Mouse (Mus musculus) layer of hippocampus, postnatal 10 days (tissue): ENCODE data around the gene Hsp90aa1. TPM values are rescaled to one million over a fixed set of nuclear protein-coding genes. Genes with fewer than 3 reads are reported as not detected.
"Not testable (repeated sequence)": the region's sequence is repeated elsewhere in the genome, so short reads cannot be mapped to it uniquely, and the experiment has no call there.

Experiments
- DNase-seq, 2 experiments: peaks; one replicate each; pipeline ENCODE4 v3.0.0; 2021; ENCODE audit warnings: low spot score in 2 of 2
- total RNA-seq, 2 experiments: library from RNA; stranded (reverse); gene quantifications; 2 replicates each; pipeline ENCODE4 v1.2.3; 2021

The Hsp90aa1 gene
- total RNA-seq, 2 experiments from 2014 or later = 1,024 to 1,059 TPM

GRCm38 (mm10) chr12:110699171-110699547, 3.4 kb downstream of the Hsp90aa1 start:
- no peak for DNase-seq

GRCm38 (mm10) chr12:110698523-110699170, 3.9 kb downstream of the Hsp90aa1 start:
- DNase-seq = no peak

GRCm38 (mm10) chr12:110698080-110698479, 4.4 kb downstream of the Hsp90aa1 start:
- DNase-seq = no peak

- DNase-seq = no peak
These were observed 5.1 kb downstream of the Hsp90aa1 start for GRCm38 (mm10) chr12:110697457-110697856.

GRCm38 (mm10) chr12:110696975-110697400, 5.5 kb downstream of the Hsp90aa1 start:
- DNase-seq = no peak

- DNase-seq = peak; percentile 99 to 100
These were observed 6.2 kb downstream of the Hsp90aa1 start for GRCm38 (mm10) chr12:110696173-110696974.

- peak; percentile 66 to 78 for DNase-seq
These were observed 6.8 kb downstream of the Hsp90aa1 start for GRCm38 (mm10) chr12:110695676-110696171.

GRCm38 (mm10) chr12:110693378-110693777, 9.2 kb downstream of the Hsp90aa1 start:
- DNase-seq = not testable (repeated sequence)

- no peak for DNase-seq
These were observed 12.4 kb downstream of the Hsp90aa1 start for GRCm38 (mm10) chr12:110689919-110690643.

- not testable (repeated sequence) for DNase-seq
These were observed 13.6 kb downstream of the Hsp90aa1 start for GRCm38 (mm10) chr12:110688921-110689320.

- peak; percentile 60 to 66 for DNase-seq
These were observed 14.4 kb downstream of the Hsp90aa1 start for GRCm38 (mm10) chr12:110687894-110688734.

- DNase-seq = no peak
These were observed 18.9 kb downstream of the Hsp90aa1 start for GRCm38 (mm10) chr12:110683580-110683979.

GRCm38 (mm10) chr12:110682561-110683299, 19.8 kb downstream of the Hsp90aa1 start, which contains the start of gene 1700001K19Rik:
Gene 1700001K19Rik (minus strand): TSS chr12:110682619.
- no peak for DNase-seq

- DNase-seq = no peak
These were observed 20.6 kb downstream of the Hsp90aa1 start for GRCm38 (mm10) chr12:110681878-110682277.

- DNase-seq = no peak
These were observed 21.3 kb downstream of the Hsp90aa1 start for GRCm38 (mm10) chr12:110681191-110681590.

GRCm38 (mm10) chr12:110674243-110674642, 28.3 kb downstream of the Hsp90aa1 start:
- DNase-seq = no peak

GRCm38 (mm10) chr12:110667466-110668077, 35.0 kb downstream of the Hsp90aa1 start:
- no peak for DNase-seq

- no peak for DNase-seq
These were observed 40.8 kb downstream of the Hsp90aa1 start for GRCm38 (mm10) chr12:110661746-110662145.

GRCm38 (mm10) chr12:110651464-110651863, 51.1 kb downstream of the Hsp90aa1 start:
- DNase-seq = no peak
